Mouse (Mus musculus) liver, embryonic 16.5 days (tissue): Measurements from ENCODE around the gene Kazn. TPM values are rescaled to one million over a fixed set of nuclear protein-coding genes. Genes with fewer than 3 reads are reported as not detected.

Source experiments
- ATAC-seq: fragments of 200-750 bp; cut with Nextera tagmentation; 2 replicates; pipeline ENCODE4 v1.8.0; 2017; ENCODE audit warnings: low read depth, mild to moderate bottlenecking, moderate number of reproducible peaks, moderate library complexity
- H3K27ac ChIP-seq: fragments of 300-500 bp; sonication (generic); 2 replicates; pipeline ENCODE4 v1.5.1; 2014; ENCODE audit warnings: mild to moderate bottlenecking, low read length
- H3K27me3 ChIP-seq: fragments of 300-500 bp; sonication (generic); 2 replicates; pipeline ENCODE4 v1.6.1; 2014; ENCODE audit warnings: low read depth, low read length, mixed read lengths; ENCODE audit not compliant: control insufficient read depth, insufficient read depth
- H3K36me3 ChIP-seq: fragments of 300-500 bp; sonication (generic); 2 replicates; pipeline ENCODE4 v1.6.1; 2014; ENCODE audit warnings: mild to moderate bottlenecking; ENCODE audit not compliant: control insufficient read depth, insufficient read depth
- H3K4me1 ChIP-seq: fragments of 300-500 bp; sonication (generic); 2 replicates; pipeline ENCODE4 v1.6.1; 2014; ENCODE audit warnings: low read depth, low read length, mixed read lengths; ENCODE audit not compliant: control insufficient read depth
- H3K4me2 ChIP-seq: fragments of 300-500 bp; sonication (generic); 2 replicates; pipeline ENCODE4 v1.6.1; 2014; ENCODE audit warnings: low read depth, low read length, mixed read lengths
- H3K4me3 ChIP-seq: fragments of 300-500 bp; sonication (generic); 2 replicates; pipeline ENCODE4 v1.5.1; 2014; ENCODE audit warnings: low read depth, mild to moderate bottlenecking, low read length
- H3K9ac ChIP-seq: fragments of 300-500 bp; sonication (generic); 2 replicates; pipeline ENCODE4 v1.6.1; 2014; ENCODE audit warnings: low read depth, low read length
- H3K9me3 ChIP-seq: fragments of 300-500 bp; sonication (generic); replicated peaks from 2 replicates; pipeline ENCODE4 v1.6.1; 2016; ENCODE audit warnings: low read length; ENCODE audit not compliant: control insufficient read depth
- whole genome bisulfite sequencing: fragments of 180-500 bp; shearing (Covaris S2); extraction: QIAGEN DNeasy Blood & Tissue Kit; methylation state at CpG from one replicate; pipeline ENCODE4 v1.1.7; 2014; ENCODE audit not compliant: insufficient replicate concordance; 5-methylcytosine and 5-hydroxymethylcytosine counted together
- polyA plus RNA-seq: library from polyadenylated mRNA; unstranded; fragments of >200 nt; fragmentation: Nextera tagmentation; extraction: Ambion mirVana; gene quantifications from 2 replicates; pipeline ENCODE4 v1.2.1, GENCODE M21; 2015

Kazn gene
- polyA plus RNA-seq, 1 experiment from 2014 or later, result 0.37 TPM

- Histone ChIP-seq H3K36me3 (no peaks in the 10 kb centered on the region), H3K4me1 (no peaks in the 10 kb centered on the region), H3K9ac (no peak overlapping the region), H3K9me3 (no peaks in the 10 kb centered on the region), H3K4me2 (no peak overlapping the region), H3K4me3 (no peak overlapping the region), H3K27me3 (no peaks in the 10 kb centered on the region), H3K27ac (no peak overlapping the region; the same call in 1 of the 2 replicates)
- peak; percentile 41 for ATAC-seq
- WGBS, result 21% methylated on average over 2 of the region's 2 CpGs
Measured at GRCm38 (mm10) chr4:142153526-142153925, 85.7 kb downstream of the Kazn start.

GRCm38 (mm10) chr4:142152733-142153422 lies 86.3 kb downstream of the Kazn start:
- Histone ChIP-seq H3K4me2 (no peak overlapping the region), H3K36me3 (no peaks in the 10 kb centered on the region), H3K4me3 (no peak overlapping the region), H3K27ac (no peak overlapping the region), H3K4me1 (no peaks in the 10 kb centered on the region), H3K27me3 (no peaks in the 10 kb centered on the region), H3K9me3 (no peaks in the 10 kb centered on the region), H3K9ac (no peak overlapping the region)
- 41% methylated on average over 8 of the region's 8 CpGs for WGBS
- peak; percentile 64 for ATAC-seq

GRCm38 (mm10) chr4:142150086-142150485 lies 89.1 kb downstream of the Kazn start:
- H3K9ac ChIP-seq, result no peak overlapping the region
- no peaks in the 10 kb centered on the region for H3K36me3 ChIP-seq
- H3K4me3 ChIP-seq, result no peak overlapping the region
- no peak overlapping the region for H3K4me2 ChIP-seq
- H3K9me3 ChIP-seq, result no peaks in the 10 kb centered on the region
- 51% methylated on average over 2 of the region's 2 CpGs for WGBS
- no peak overlapping the region for H3K27ac ChIP-seq
- H3K4me1 ChIP-seq, result no peaks in the 10 kb centered on the region
- no peaks in the 10 kb centered on the region for H3K27me3 ChIP-seq
- ATAC-seq, result no peak

GRCm38 (mm10) chr4:142149202-142149601 lies 90.0 kb downstream of the Kazn start:
- Histone ChIP-seq H3K27ac (no peak overlapping the region), H3K9me3 (no peaks in the 10 kb centered on the region), H3K4me1 (no peaks in the 10 kb centered on the region), H3K36me3 (no peaks in the 10 kb centered on the region), H3K4me3 (no peak overlapping the region), H3K4me2 (no peak overlapping the region), H3K27me3 (no peaks in the 10 kb centered on the region), H3K9ac (no peak overlapping the region)
- ATAC-seq, result no peak
- 65% methylated on average over 9 of the region's 9 CpGs for whole genome bisulfite sequencing

GRCm38 (mm10) chr4:142147671-142148070 lies 91.5 kb downstream of the Kazn start:
- H3K9ac ChIP-seq, result no peak overlapping the region
- no peaks in the 10 kb centered on the region for H3K36me3 ChIP-seq
- H3K9me3 ChIP-seq, result no peaks in the 10 kb centered on the region
- no peak overlapping the region for H3K4me2 ChIP-seq
- ATAC-seq, result no peak
- no peaks in the 10 kb centered on the region for H3K27me3 ChIP-seq
- H3K4me3 ChIP-seq, result no peak overlapping the region
- WGBS, result 79% methylated on average over 10 of the region's 10 CpGs
- no peak overlapping the region for H3K27ac ChIP-seq
- no peaks in the 10 kb centered on the region for H3K4me1 ChIP-seq

GRCm38 (mm10) chr4:142144096-142144495 lies 95.1 kb downstream of the Kazn start:
- 35% methylated on average over 5 of the region's 5 CpGs for WGBS
- no peaks in the 10 kb centered on the region for H3K4me1 ChIP-seq

GRCm38 (mm10) chr4:142143290-142143689 lies 95.9 kb downstream of the Kazn start:
- Histone ChIP-seq H3K27ac (no peak overlapping the region), H3K4me1 (no peaks in the 10 kb centered on the region), H3K9ac (no peak overlapping the region), H3K9me3 (no peaks in the 10 kb centered on the region), H3K4me2 (no peak overlapping the region), H3K27me3 (no peaks in the 10 kb centered on the region), H3K36me3 (no peaks in the 10 kb centered on the region), H3K4me3 (no peak overlapping the region)
- no peak for ATAC-seq
- WGBS, result 68% methylated on average over 6 of the region's 6 CpGs

More at GRCm38 (mm10) chr4:142144096-142144495, 95.1 kb downstream of the Kazn start:
- H3K4me3 ChIP-seq, result no peak overlapping the region
- no peaks in the 10 kb centered on the region for H3K27me3 ChIP-seq
- H3K36me3 ChIP-seq, result no peaks in the 10 kb centered on the region
- no peak overlapping the region for H3K9ac ChIP-seq
- no peak overlapping the region for H3K4me2 ChIP-seq
- ATAC-seq, result no peak
- H3K27ac ChIP-seq, result no peak overlapping the region
- no peaks in the 10 kb centered on the region for H3K9me3 ChIP-seq

- H3K4me2 ChIP-seq, result no peak overlapping the region
- WGBS, result 41% methylated on average over 5 of the region's 5 CpGs
- no peaks in the 10 kb centered on the region for H3K4me1 ChIP-seq
- no peak overlapping the region for H3K4me3 ChIP-seq
- no peak overlapping the region for H3K9ac ChIP-seq
- H3K9me3 ChIP-seq, result no peaks in the 10 kb centered on the region
- H3K36me3 ChIP-seq, result no peaks in the 10 kb centered on the region
- no peaks in the 10 kb centered on the region for H3K27me3 ChIP-seq
- ATAC-seq, result no peak
- H3K27ac ChIP-seq, result no peak overlapping the region
Measured at GRCm38 (mm10) chr4:142139729-142140128, 99.5 kb downstream of the Kazn start.

GRCm38 (mm10) chr4:142138356-142139099 lies 100.7 kb downstream of the Kazn start:
- 52% methylated on average over 9 of the region's 9 CpGs for WGBS

More at GRCm38 (mm10) chr4:142138356-142139099, 100.7 kb downstream of the Kazn start:
- Histone ChIP-seq H3K27ac (no peak overlapping the region), H3K4me1 (no peaks in the 10 kb centered on the region), H3K9ac (no peak overlapping the region), H3K27me3 (no peaks in the 10 kb centered on the region), H3K4me2 (no peak overlapping the region), H3K4me3 (no peak overlapping the region), H3K9me3 (no peaks in the 10 kb centered on the region), H3K36me3 (no peaks in the 10 kb centered on the region)
- no peak for ATAC-seq
